Mouse (Mus musculus): ENCODE measurements around the gene Gm14569. TPM values are rescaled to one million over a fixed set of nuclear protein-coding genes. Genes with fewer than 3 reads are reported as not detected.

Gm14569 gene
- polyA plus RNA-seq (2015; fragmentation: Nextera tagmentation; extraction: Ambion mirVana), result not detected in 2 replicates

DNA sequence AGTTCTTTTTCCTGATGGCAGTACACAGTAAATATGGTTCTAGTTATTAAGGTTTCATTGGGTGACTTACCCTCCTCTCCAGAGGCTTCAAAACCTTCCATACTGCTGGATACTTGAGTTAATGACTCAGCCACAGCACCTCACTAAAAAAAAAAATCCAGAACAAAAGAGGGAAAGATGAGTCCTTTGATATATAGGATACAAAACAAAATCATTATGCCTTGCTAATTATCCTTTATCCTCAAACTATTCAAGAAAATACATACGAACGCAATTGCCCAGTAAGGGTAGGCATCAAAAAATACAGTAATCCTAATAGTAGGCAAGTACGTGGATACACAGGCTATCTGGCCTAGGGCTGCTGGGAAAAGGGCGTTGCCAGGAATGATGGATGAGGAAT lies at the start of gene Gm14569:
TSS of gene Gm14569 (minus strand) at position 101 of the 400 bp plus-strand sequence.

GRCm38 (mm10) chrX:36400980-36401379 lies 90.7 kb downstream of the Gm14569 start, which contains the start of gene Gm6268:
Gene Gm6268 (plus strand): TSS chrX:36401280.

Small RNA genes within 50 kb of the gene (microRNA-seq; reads per million reads assigned to microRNA genes)
- gene Gm44485, result not detected

Other genes starting within 250 kb of the Gm14569 start
- gene Lonrf3, start 163.5 kb downstream of the Gm14569 start, polyA plus RNA-seq (2015; fragmentation: Nextera tagmentation; extraction: Ambion mirVana), result 0.36 and 0.46 TPM in 2 replicates
- gene Gm6268, start 90.5 kb downstream of the Gm14569 start, polyA plus RNA-seq (2015; fragmentation: Nextera tagmentation; extraction: Ambion mirVana), result not detected in 2 replicates
- gene Pgrmc1, start 106.4 kb upstream of the Gm14569 start, polyA plus RNA-seq (2015; fragmentation: Nextera tagmentation; extraction: Ambion mirVana), result 385 and 424 TPM in 2 replicates
- 2.8 and 3.1 TPM in 2 replicates for gene Akap17b, start 153.6 kb upstream of the Gm14569 start, polyA plus RNA-seq (2015; fragmentation: Nextera tagmentation; extraction: Ambion mirVana)